Mouse (Mus musculus) thymus, adult 2 months (tissue): Measurements from ENCODE around the gene Car8. TPM values are rescaled to one million over a fixed set of nuclear protein-coding genes. Genes with fewer than 3 reads are reported as not detected.

ENCODE experiments used
- DNase-seq: peaks from one replicate; pipeline ENCODE4 v3.0.0; 2021
- H3K27ac ChIP-seq: fragments of 200-500 bp; 2 replicates; pipeline ENCODE4 v1.5.1; 2012; ENCODE audit warnings: low read length, control low read depth; ENCODE audit not compliant: control insufficient read depth, insufficient read depth
- H3K27me3 ChIP-seq: fragments of 200-500 bp; 2 replicates; pipeline ENCODE4 v1.6.1; 2012; ENCODE audit warnings: mild to moderate bottlenecking, low read length, moderate library complexity, mixed read lengths; ENCODE audit not compliant: control insufficient read depth, insufficient read depth
- H3K36me3 ChIP-seq: fragments of 200-500 bp; 2 replicates; pipeline ENCODE4 v1.6.1; 2012; ENCODE audit warnings: mild to moderate bottlenecking, low read length, moderate library complexity; ENCODE audit not compliant: control insufficient read depth, insufficient read depth
- H3K4me1 ChIP-seq: fragments of 200-500 bp; replicated peaks from 2 replicates; pipeline ENCODE4 v1.6.1; 2012; ENCODE audit warnings: low read length; ENCODE audit not compliant: control insufficient read depth, insufficient read depth
- H3K4me3 ChIP-seq: fragments of 200-500 bp; 2 replicates; pipeline ENCODE4 v1.5.1; 2012; ENCODE audit warnings: mild to moderate bottlenecking, low read length, control low read depth, moderate library complexity; ENCODE audit not compliant: control insufficient read depth, insufficient read depth
- CTCF ChIP-seq: fragments of 200-500 bp; IDR thresholded peaks from 2 replicates; pipeline ENCODE4 v1.5.1; 2012; ENCODE audit warnings: mild to moderate bottlenecking, control low read depth, low read length, moderate library complexity, borderline replicate concordance; ENCODE audit not compliant: control insufficient read depth, poor library complexity, insufficient read depth; ENCODE audit errors: extremely low read depth
- POLR2A ChIP-seq: fragments of 200-500 bp; IDR thresholded peaks from 2 replicates; pipeline ENCODE4 v1.6.1; 2012; ENCODE audit warnings: mild to moderate bottlenecking, low read length, control low read depth, moderate library complexity; ENCODE audit not compliant: control insufficient read depth, poor library complexity, insufficient read depth; ENCODE audit errors: extremely low read depth
- WGBS: fragments of 180-500 bp; shearing (Covaris S2); methylation state at CpG from one replicate; pipeline ENCODE4 v1.1.7; 2018; 5-methylcytosine and 5-hydroxymethylcytosine counted together
- polyA plus RNA-seq: library from polyadenylated mRNA; depleted of rRNA; stranded (reverse); fragments of >200 nt; gene quantifications from 2 replicates; pipeline ENCODE4 v1.2.3, GENCODE M21; 2012

Gene Car8
- polyA plus RNA-seq, 1 experiment = 0.35 TPM

DNA sequence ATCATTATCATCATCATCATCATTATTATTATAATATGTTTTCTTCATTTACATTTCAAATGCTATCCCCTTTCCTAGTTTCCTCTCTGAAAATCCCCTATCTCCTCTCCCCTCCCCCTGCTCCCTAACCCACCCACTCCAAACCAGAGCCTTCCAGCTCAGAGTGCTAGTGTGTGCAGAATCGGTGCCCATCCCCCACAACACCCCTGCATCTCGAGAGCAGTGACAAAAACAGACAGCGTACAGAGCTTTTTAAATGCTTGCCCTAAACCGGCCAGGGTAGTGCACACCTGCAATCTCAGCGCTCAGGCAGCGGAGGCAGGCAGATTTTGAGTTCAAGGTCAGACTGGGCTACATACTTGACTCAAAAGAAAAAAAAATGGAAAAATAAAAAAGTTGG lies 22.3 kb downstream of the Car8 start:
- WGBS = 79% methylated on average over 6 of the region's 6 CpGs
- Histone ChIP-seq H3K4me3 (no peak overlapping the region), H3K4me1 (no peaks in the 10 kb centered on the region)

GRCm38 (mm10) chr4:8213661-8214060 lies 25.2 kb downstream of the Car8 start:
- no peaks in the 10 kb centered on the region for H3K27me3 ChIP-seq
- no peaks in the 10 kb centered on the region for H3K4me1 ChIP-seq
- H3K4me3 ChIP-seq = no peak overlapping the region
- H3K27ac ChIP-seq = no peak overlapping the region
- no peaks in the 10 kb centered on the region for H3K36me3 ChIP-seq
- TF ChIP-seq CTCF (no peak), POLR2A (no peak)
- no peak for DNase-seq
- WGBS = 91% methylated on average over 2 of the region's 2 CpGs

More for the DNA sequence above, 22.3 kb downstream of the Car8 start:
- no peak for DNase-seq
- H3K36me3 ChIP-seq = no peaks in the 10 kb centered on the region
- TF ChIP-seq POLR2A (no peak), CTCF (no peak)
- H3K27me3 ChIP-seq = no peaks in the 10 kb centered on the region
- no peak overlapping the region for H3K27ac ChIP-seq

DNA sequence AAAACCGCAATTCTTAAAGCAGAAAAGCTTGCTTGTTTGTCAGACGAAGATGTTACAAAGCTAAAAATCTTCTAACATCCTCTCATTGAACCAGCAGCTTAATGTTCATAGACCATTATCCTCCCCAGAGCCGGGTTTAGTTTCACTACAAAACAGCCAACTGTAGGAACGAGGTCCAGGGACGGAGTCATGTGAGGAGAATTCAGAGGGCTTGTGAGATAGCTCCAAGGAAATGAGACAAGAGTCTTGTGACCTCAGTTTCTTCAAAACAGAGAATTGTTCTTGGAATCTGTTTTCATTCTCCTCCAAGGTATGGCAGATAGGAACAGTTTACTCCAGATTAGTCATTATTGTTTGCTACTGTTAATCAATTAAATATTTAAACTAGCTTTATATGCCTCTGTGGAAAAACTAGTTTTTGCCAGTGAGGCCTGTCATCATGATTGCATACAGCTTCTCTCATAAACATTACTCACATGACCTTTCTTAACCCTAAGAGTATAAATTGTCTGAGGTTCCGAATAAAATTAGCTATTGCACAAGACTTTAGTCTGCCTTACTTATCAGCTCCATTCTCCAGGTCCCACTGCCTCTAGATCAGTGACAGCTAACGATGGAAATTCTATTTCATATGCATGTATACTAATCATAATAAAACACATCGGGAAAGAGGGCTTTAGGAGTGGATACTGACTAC lies 25.8 kb downstream of the Car8 start:
- DNase-seq = no peak
- TF ChIP-seq CTCF (no peak), POLR2A (no peak)
- 93% methylated on average over 8 of the region's 8 CpGs for WGBS

GRCm38 (mm10) chr4:8210452-8210851 lies 28.4 kb downstream of the Car8 start:
- Histone ChIP-seq H3K27me3 (no peaks in the 10 kb centered on the region), H3K4me1 (no peaks in the 10 kb centered on the region), H3K27ac (no peak overlapping the region), H3K4me3 (no peak overlapping the region), H3K36me3 (no peaks in the 10 kb centered on the region)
- TF ChIP-seq CTCF (no peak), POLR2A (no peak)
- DNase-seq = no peak
- WGBS = 99% methylated on average over 2 of the region's 2 CpGs

More for the DNA sequence above, 25.8 kb downstream of the Car8 start:
- H3K4me1 ChIP-seq = no peaks in the 10 kb centered on the region
- no peaks in the 10 kb centered on the region for H3K36me3 ChIP-seq
- H3K4me3 ChIP-seq = no peak overlapping the region
- H3K27me3 ChIP-seq = no peaks in the 10 kb centered on the region
- no peak overlapping the region for H3K27ac ChIP-seq

DNA sequence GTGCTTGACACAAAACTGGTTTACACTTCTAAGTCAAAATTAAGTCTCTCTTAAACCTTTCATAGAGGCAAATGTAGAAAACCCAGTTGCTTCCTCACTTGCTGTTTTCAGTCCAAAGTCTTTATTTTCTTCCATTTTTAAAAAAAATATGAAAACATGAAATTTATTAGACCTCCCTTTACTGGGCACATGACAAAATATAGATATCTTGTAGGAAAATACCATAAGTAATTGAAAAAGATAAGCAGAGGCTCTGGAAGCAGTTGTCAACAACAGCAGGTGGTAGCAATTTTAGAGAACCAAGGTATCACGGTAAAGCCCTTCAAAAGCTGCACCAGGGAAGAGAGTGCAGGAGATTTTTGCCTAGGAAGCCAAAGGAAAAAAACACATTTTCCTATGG lies 30.9 kb downstream of the Car8 start:
- H3K36me3 ChIP-seq = no peaks in the 10 kb centered on the region
- H3K4me3 ChIP-seq = no peak overlapping the region
- TF ChIP-seq CTCF (no peak), POLR2A (no peak)
- no peak overlapping the region for H3K27ac ChIP-seq
- DNase-seq = no peak
- no peaks in the 10 kb centered on the region for H3K4me1 ChIP-seq
- no peaks in the 10 kb centered on the region for H3K27me3 ChIP-seq
- 96% methylated on average over 1 of the region's 1 CpGs for WGBS

DNA sequence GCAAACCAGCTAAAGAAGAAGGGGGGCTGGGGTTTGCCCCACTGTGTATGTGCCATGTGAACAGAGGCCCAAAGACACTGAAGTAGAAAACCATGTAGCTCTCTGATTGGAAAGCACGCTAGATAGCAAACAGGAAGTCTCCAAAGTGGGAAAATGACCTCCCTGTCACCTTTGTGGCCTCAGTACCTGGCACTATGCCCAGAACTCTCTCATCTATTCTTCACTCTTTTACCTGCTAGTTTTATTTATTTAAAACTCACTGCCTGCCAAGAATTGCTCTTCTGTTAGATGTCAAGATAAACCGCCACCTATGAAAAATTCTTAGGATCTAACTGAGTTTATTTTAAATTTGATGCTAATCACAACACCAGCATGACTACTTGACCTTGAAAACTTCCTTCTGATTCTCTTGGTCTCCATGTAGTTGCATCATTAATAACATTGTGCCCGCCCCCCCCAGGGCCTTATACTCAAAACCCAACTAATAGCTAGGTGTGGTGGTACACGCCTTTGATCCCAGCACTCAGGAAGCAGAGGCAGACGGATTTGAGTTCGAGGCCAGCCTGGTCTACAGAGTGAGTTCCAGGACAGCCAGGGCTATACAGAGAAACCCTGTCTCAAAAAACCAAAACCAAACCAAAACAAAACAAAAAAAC lies 31.8 kb downstream of the Car8 start:
- WGBS = 85% methylated on average over 6 of the region's 6 CpGs
- DNase-seq = no peak
- Histone ChIP-seq H3K27ac (no peak overlapping the region), H3K4me1 (no peaks in the 10 kb centered on the region), H3K27me3 (no peaks in the 10 kb centered on the region), H3K36me3 (no peaks in the 10 kb centered on the region), H3K4me3 (no peak overlapping the region)
- TF ChIP-seq POLR2A = no peak
- TF ChIP-seq CTCF = no peak

- Histone ChIP-seq H3K27ac (no peak overlapping the region), H3K36me3 (no peaks in the 10 kb centered on the region), H3K4me3 (no peak overlapping the region), H3K27me3 (no peaks in the 10 kb centered on the region), H3K4me1 (no peaks in the 10 kb centered on the region)
- DNase-seq = no peak
- 76% methylated on average over 4 of the region's 4 CpGs for WGBS
- TF ChIP-seq POLR2A (no peak), CTCF (no peak)
Observed at GRCm38 (mm10) chr4:8205089-8205649, 33.7 kb downstream of the Car8 start.
